Mouse (Mus musculus) limb, embryonic 12.5 days (tissue): ENCODE measurements around the gene Gm48551. TPM values are rescaled to one million over a fixed set of nuclear protein-coding genes. Genes with fewer than 3 reads are reported as not detected.

Experiments used
- ATAC-seq: fragments of 200-750 bp; cut with Nextera tagmentation; 2 replicates; pipeline ENCODE4 v1.8.0; 2017; ENCODE audit warnings: low read depth, moderate TSS enrichment; ENCODE audit not compliant: insufficient number of reproducible peaks, insufficient read depth, low FRiP score, low TSS enrichment
- H3K27ac ChIP-seq: fragments of 300-500 bp; sonication (generic); 2 replicates; pipeline ENCODE4 v1.5.1; 2016; ENCODE audit warnings: mild to moderate bottlenecking, moderate library complexity
- H3K27me3 ChIP-seq: fragments of 300-500 bp; sonication (generic); 2 replicates; pipeline ENCODE4 v1.6.1; 2016; ENCODE audit warnings: mild to moderate bottlenecking, moderate library complexity
- H3K36me3 ChIP-seq: fragments of 300-500 bp; sonication (generic); 2 replicates; pipeline ENCODE4 v1.6.1; 2016; ENCODE audit warnings: mild to moderate bottlenecking, moderate library complexity
- H3K4me1 ChIP-seq: fragments of 300-500 bp; sonication (generic); replicated peaks from 2 replicates; pipeline ENCODE4 v1.6.1; 2016
- H3K4me2 ChIP-seq: fragments of 300-500 bp; sonication (generic); 2 replicates; pipeline ENCODE4 v1.6.1; 2016; ENCODE audit warnings: mild to moderate bottlenecking, moderate library complexity
- H3K4me3 ChIP-seq: fragments of 300-500 bp; sonication (generic); replicated peaks from 2 replicates; pipeline ENCODE4 v1.5.1; 2016; ENCODE audit warnings: mild to moderate bottlenecking
- H3K9ac ChIP-seq: fragments of 300-500 bp; sonication (generic); replicated peaks from 2 replicates; pipeline ENCODE4 v1.6.1; 2016; ENCODE audit warnings: mild to moderate bottlenecking, moderate library complexity
- H3K9me3 ChIP-seq: fragments of 300-500 bp; sonication (generic); 2 replicates; pipeline ENCODE4 v1.6.1; 2016; ENCODE audit warnings: mild to moderate bottlenecking, moderate library complexity
- WGBS: fragments of 180-500 bp; shearing (Covaris S2); methylation state at CpG from one replicate; pipeline ENCODE4 v1.1.7; 2016; 5-methylcytosine and 5-hydroxymethylcytosine counted together
- polyA plus RNA-seq: library from polyadenylated mRNA; unstranded; fragments of >200 nt; fragmentation: Nextera tagmentation; extraction: Ambion mirVana; gene quantifications from 2 replicates; pipeline ENCODE4 v1.2.1, GENCODE M21; 2016

The Gm48551 gene
- polyA plus RNA-seq, 1 experiment from 2014 or later: 3.3 TPM

DNA sequence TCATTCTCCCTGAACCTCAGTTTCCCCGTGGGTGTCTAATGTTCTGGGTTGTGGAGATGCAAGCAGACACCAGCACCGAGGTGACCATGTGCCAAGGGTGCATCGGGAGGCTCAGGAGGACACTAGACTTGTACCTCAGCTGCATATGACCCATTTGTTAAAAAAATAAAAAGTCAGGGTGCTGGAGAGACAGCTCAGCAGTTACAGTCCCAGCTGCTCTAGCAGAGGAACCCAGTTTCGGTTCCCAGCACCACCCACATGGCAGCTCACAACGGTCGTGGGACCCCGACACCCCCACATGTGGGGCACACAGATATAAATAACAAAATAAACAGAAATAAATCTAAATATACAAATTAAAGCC lies 44.2 kb downstream of the Gm48551 start:
- H3K27ac ChIP-seq: no peak overlapping the region
- H3K4me3 ChIP-seq: no peak overlapping the region
- H3K9ac ChIP-seq: no peak overlapping the region
- H3K4me1 ChIP-seq: peaks cover 59% of the 10 kb centered on the region
- ATAC-seq: no peak
- peaks cover 6% of the 10 kb centered on the region; the same call in 1 of the 2 replicates for H3K9me3 ChIP-seq
- H3K36me3 ChIP-seq: no peaks in the 10 kb centered on the region
- WGBS: 86% methylated on average over 7 of the region's 7 CpGs
- no peak overlapping the region for H3K4me2 ChIP-seq
- H3K27me3 ChIP-seq: peaks cover 80% of the 10 kb centered on the region

- WGBS: 20% methylated on average over 2 of the region's 2 CpGs
- no peak overlapping the region for H3K27ac ChIP-seq
These were observed 44.8 kb downstream of the Gm48551 start for GRCm38 (mm10) chr10:81429092-81429491.

DNA sequence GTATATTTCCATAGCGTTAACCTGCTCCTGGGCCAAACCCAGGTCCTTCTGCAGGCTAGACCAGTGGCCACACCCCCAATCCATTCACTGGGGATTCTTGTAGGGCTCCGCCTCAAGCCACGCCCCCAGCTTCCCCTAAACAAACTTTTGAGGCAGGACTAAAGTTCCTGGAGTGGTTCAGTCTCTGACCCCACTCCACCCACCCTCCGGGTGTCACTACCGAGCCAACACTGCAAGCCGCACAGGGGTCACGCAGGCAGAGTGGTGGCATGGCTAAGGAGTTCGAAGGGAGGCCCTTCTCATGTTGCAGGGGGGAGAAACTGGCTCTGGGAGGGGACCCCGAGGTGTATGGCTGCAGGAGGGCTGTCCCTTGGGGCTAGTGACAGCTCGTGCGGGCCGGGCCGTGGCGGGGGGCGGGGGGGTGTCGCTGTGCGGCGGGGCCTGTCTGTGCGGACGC lies 45.4 kb downstream of the Gm48551 start:
- under 1% methylated on average over 20 of the region's 20 CpGs for WGBS
- peak; percentile 11; the same call in 1 of the 2 replicates for ATAC-seq
- peaks cover 77% of the 10 kb centered on the region for H3K27me3 ChIP-seq

More at GRCm38 (mm10) chr10:81429092-81429491, 44.8 kb downstream of the Gm48551 start:
- Histone ChIP-seq H3K9me3 (peaks cover 6% of the 10 kb centered on the region; the same call in 1 of the 2 replicates), H3K36me3 (no peaks in the 10 kb centered on the region), H3K27me3 (peaks cover 80% of the 10 kb centered on the region), H3K4me1 (peaks cover 58% of the 10 kb centered on the region), H3K9ac (no peak overlapping the region), H3K4me2 (peak overlapping the region; percentile 93), H3K4me3 (peak overlapping the region; percentile 76)
- ATAC-seq: no peak

GRCm38 (mm10) chr10:81430141-81430830 lies 46.0 kb downstream of the Gm48551 start:
- H3K27me3 ChIP-seq: peaks cover 72% of the 10 kb centered on the region
- 0% methylated on average over 48 of the region's 89 CpGs for WGBS
- peak overlapping the region; percentile 76 for H3K4me3 ChIP-seq
- peak overlapping the region; percentile 91 for H3K27ac ChIP-seq
- no peaks in the 10 kb centered on the region for H3K36me3 ChIP-seq
- H3K4me1 ChIP-seq: peaks cover 46% of the 10 kb centered on the region
- H3K9ac ChIP-seq: peak overlapping the region; percentile 81
- peak overlapping the region; percentile 93 for H3K4me2 ChIP-seq
- no peak for ATAC-seq
- peaks cover 6% of the 10 kb centered on the region; the same call in 1 of the 2 replicates for H3K9me3 ChIP-seq

More for the DNA sequence above, 45.4 kb downstream of the Gm48551 start:
- Histone ChIP-seq H3K9ac (peak overlapping the region; percentile 81), H3K27ac (peak overlapping the region; percentile 91), H3K9me3 (peaks cover 6% of the 10 kb centered on the region; the same call in 1 of the 2 replicates), H3K4me3 (peak overlapping the region; percentile 76), H3K36me3 (no peaks in the 10 kb centered on the region), H3K4me2 (peak overlapping the region; percentile 93), H3K4me1 (peaks cover 52% of the 10 kb centered on the region)

GRCm38 (mm10) chr10:81430831-81431525 lies 46.7 kb downstream of the Gm48551 start:
- ATAC-seq: no peak
- peak overlapping the region; percentile 93 for H3K4me2 ChIP-seq
- peak overlapping the region; percentile 76 for H3K4me3 ChIP-seq
- peak overlapping the region; percentile 91 for H3K27ac ChIP-seq
- peak overlapping the region; percentile 81 for H3K9ac ChIP-seq
- no peaks in the 10 kb centered on the region for H3K36me3 ChIP-seq
- H3K4me1 ChIP-seq: peaks cover 39% of the 10 kb centered on the region
- WGBS: 1% methylated on average over 58 of the region's 70 CpGs
- H3K27me3 ChIP-seq: peaks cover 68% of the 10 kb centered on the region
- H3K9me3 ChIP-seq: peaks cover 6% of the 10 kb centered on the region; the same call in 1 of the 2 replicates

- peaks cover 62% of the 10 kb centered on the region for H3K27me3 ChIP-seq
- H3K27ac ChIP-seq: no peak overlapping the region
- H3K4me1 ChIP-seq: peaks cover 32% of the 10 kb centered on the region
- H3K4me3 ChIP-seq: peak overlapping the region; percentile 76
- H3K36me3 ChIP-seq: no peaks in the 10 kb centered on the region
- no peak overlapping the region for H3K9ac ChIP-seq
- H3K4me2 ChIP-seq: peak overlapping the region; percentile 93
- no peak for ATAC-seq
- H3K9me3 ChIP-seq: peaks cover 6% of the 10 kb centered on the region; the same call in 1 of the 2 replicates
- 13% methylated on average over 15 of the region's 15 CpGs for WGBS
These were observed 47.4 kb downstream of the Gm48551 start for GRCm38 (mm10) chr10:81431526-81432168.

GRCm38 (mm10) chr10:81432169-81432867 lies 48.1 kb downstream of the Gm48551 start:
- Histone ChIP-seq H3K9me3 (peaks cover 6% of the 10 kb centered on the region; the same call in 1 of the 2 replicates), H3K4me1 (peaks cover 26% of the 10 kb centered on the region), H3K36me3 (no peaks in the 10 kb centered on the region), H3K9ac (no peak overlapping the region), H3K27ac (no peak overlapping the region), H3K4me3 (no peak overlapping the region; the same call in 1 of the 2 replicates), H3K27me3 (peaks cover 55% of the 10 kb centered on the region), H3K4me2 (peak overlapping the region; percentile 47)
- WGBS: 65% methylated on average over 21 of the region's 21 CpGs
- ATAC-seq: no peak

DNA sequence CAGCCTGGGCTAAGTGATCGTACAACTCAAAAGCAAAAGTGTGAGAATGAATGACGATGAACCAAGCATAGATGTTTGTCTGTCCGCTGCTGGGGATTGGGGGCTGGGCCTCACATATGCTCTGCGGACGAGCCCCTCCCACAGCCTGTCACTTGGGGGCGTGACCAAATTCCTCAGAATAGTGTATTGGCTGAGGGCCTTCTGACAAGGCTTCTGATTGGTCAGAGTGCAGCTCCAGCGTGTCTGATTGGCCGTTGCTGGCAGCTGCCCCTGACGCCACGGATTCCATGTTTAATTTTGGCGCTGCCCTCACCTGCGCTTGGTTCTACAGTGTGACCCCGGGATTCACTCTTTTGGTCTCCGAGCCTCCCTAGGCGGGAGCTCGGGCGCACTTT lies 48.6 kb downstream of the Gm48551 start:
- peak overlapping the region; percentile 47 for H3K4me2 ChIP-seq
- H3K27ac ChIP-seq: no peak overlapping the region
- 6% methylated on average over 17 of the region's 17 CpGs for WGBS
- peaks cover 24% of the 10 kb centered on the region for H3K4me1 ChIP-seq
- H3K36me3 ChIP-seq: no peaks in the 10 kb centered on the region
- peaks cover 49% of the 10 kb centered on the region for H3K27me3 ChIP-seq
- H3K9ac ChIP-seq: no peak overlapping the region
- peaks cover 6% of the 10 kb centered on the region; the same call in 1 of the 2 replicates for H3K9me3 ChIP-seq
- ATAC-seq: peak; percentile 69
- peak overlapping the region; percentile 19; the same call in 1 of the 2 replicates for H3K4me3 ChIP-seq

- H3K4me1 ChIP-seq: peaks cover 24% of the 10 kb centered on the region
- H3K9ac ChIP-seq: no peak overlapping the region
- 75% methylated on average over 26 of the region's 26 CpGs for WGBS
- H3K27ac ChIP-seq: no peak overlapping the region
- H3K9me3 ChIP-seq: peaks cover 2% of the 10 kb centered on the region; the same call in 1 of the 2 replicates
- peaks cover 41% of the 10 kb centered on the region for H3K27me3 ChIP-seq
- peak overlapping the region; percentile 47; the same call in 1 of the 2 replicates for H3K4me2 ChIP-seq
- ATAC-seq: no peak
- no peak overlapping the region for H3K4me3 ChIP-seq
- no peaks in the 10 kb centered on the region for H3K36me3 ChIP-seq
These were observed 49.4 kb downstream of the Gm48551 start for GRCm38 (mm10) chr10:81433541-81434289.
